In genomic region chr5:117574894-117575293, GRCm38 (mm10) we compare ENCODE assay signal across 13 mouse cellular contexts.
DNase-seq lines count a peak whose midpoint lies in the region; ATAC-seq lines count a peak whose summit lies in the region.
"Had no signal": no experiment of that assay in that cellular context is flagged by ENCODE, and none has a peak within 500 bp of the region (broad histone marks: within the 10 kb centered on the region; RNA-seq: fewer than 3 reads in every experiment).

No protein-coding gene starts in this region.

- no peak for ATAC-seq in neural tube, embryonic 15.5 days (ENCODE audit: low FRiP score)
- ATAC-seq: liver, postnatal 0 days had no signal

- H3K4me2 ChIP-seq in neural tube, embryonic 15.5 days = no peak overlapping the region
- H3K4me2 ChIP-seq: hindbrain, embryonic 13.5 days had no signal

- peak; percentile 54 for DNase-seq in gastrocnemius, adult 18-20 months (ENCODE audit: low spot score)
- DNase-seq in gastrocnemius, postnatal 4 days (ENCODE audit: low spot score in 2 of 2) = no peak
- peak; percentile 47 for DNase-seq in Muller cell, postnatal 12 days (ENCODE audit: inconsistent ontology term)
- peak; percentile 26 to 40 for DNase-seq in gastrocnemius, adult 8-10 months (ENCODE audit: low spot score in 2 of 2)
- peak; percentile 78 for DNase-seq in layer of hippocampus, adult 9-11 months
- DNase-seq in embryo, embryonic 9.5 days (ENCODE audit: extremely low spot score) = no peak
- DNase-seq: cerebellum, adult 9-10 months; heart, adult 18-20 months; liver, postnatal 0 days had no signal

- no peak overlapping the region for H3K27ac ChIP-seq in neural tube, embryonic 15.5 days (replicated peaks)
- H3K27ac ChIP-seq: hindbrain, embryonic 13.5 days had no signal

- 79% methylated on average over 7 of the region's 7 CpGs for WGBS in neural tube, embryonic 15.5 days

- H3K36me3 ChIP-seq in neural tube, embryonic 15.5 days = peaks cover 2% of the 10 kb centered on the region; the same call in 1 of the 2 replicates

- no peaks in the 10 kb centered on the region for H3K27me3 ChIP-seq in neural tube, embryonic 15.5 days (replicated peaks)
- H3K27me3 ChIP-seq: hindbrain, embryonic 13.5 days; megakaryocyte, embryonic 14.5 days had no signal

- no peak overlapping the region for H3K9ac ChIP-seq in neural tube, embryonic 15.5 days (replicated peaks)
- H3K9ac ChIP-seq: hindbrain, embryonic 13.5 days; liver, postnatal 0 days had no signal

- H3K9me3 ChIP-seq in neural tube, embryonic 15.5 days (replicated peaks) = no peaks in the 10 kb centered on the region
- H3K9me3 ChIP-seq: hindbrain, embryonic 13.5 days had no signal

- no peak overlapping the region for H3K4me3 ChIP-seq in neural tube, embryonic 15.5 days (replicated peaks)
- H3K4me3 ChIP-seq: erythroblast, embryonic 14.5 days; hindbrain, embryonic 13.5 days; megakaryocyte, embryonic 14.5 days had no signal

- peaks cover 7% of the 10 kb centered on the region; the same call in 1 of the 2 replicates for H3K4me1 ChIP-seq in neural tube, embryonic 15.5 days
- H3K4me1 ChIP-seq: hindbrain, embryonic 13.5 days; megakaryocyte, embryonic 14.5 days had no signal

Comparison
In these comparisons a context has a peak if more than half of its experiments do, and no peak if none do; other contexts are left out.
1. DNase-seq: peak in gastrocnemius, adult 18-20 months (single experiment), Muller cell, postnatal 12 days (single experiment), gastrocnemius, adult 8-10 months (2 of 2) and layer of hippocampus, adult 9-11 months (single experiment); none in gastrocnemius, postnatal 4 days (0 of 2) and embryo, embryonic 9.5 days (single experiment).